Mouse (Mus musculus) large intestine, adult 2 months (tissue): ENCODE measurements around the gene Mast2. TPM values are rescaled to one million over a fixed set of nuclear protein-coding genes. Genes with fewer than 3 reads are reported as not detected.

ENCODE experiments used
- DNase-seq: peaks from one replicate; pipeline ENCODE4 v3.0.0-alpha.2; 2012; ENCODE audit warnings: low read depth, low spot score
- WGBS: fragments of 180-500 bp; shearing (Covaris S2); methylation state at CpG from one replicate; pipeline ENCODE4 v1.1.7; 2018; 5-methylcytosine and 5-hydroxymethylcytosine counted together
- polyA plus RNA-seq: library from polyadenylated mRNA; depleted of rRNA; stranded (reverse); fragments of >200 nt; gene quantifications from 2 replicates; pipeline ENCODE4 v1.2.3, GENCODE M21; 2012; rRNA removed

Mast2 gene
- polyA plus RNA-seq, 1 experiment, result 65.4 TPM

- WGBS, result 91% methylated on average over 6 of the region's 6 CpGs
Measured at GRCm38 (mm10) chr4:116291561-116291960, 172.4 kb downstream of the Mast2 start.

DNA sequence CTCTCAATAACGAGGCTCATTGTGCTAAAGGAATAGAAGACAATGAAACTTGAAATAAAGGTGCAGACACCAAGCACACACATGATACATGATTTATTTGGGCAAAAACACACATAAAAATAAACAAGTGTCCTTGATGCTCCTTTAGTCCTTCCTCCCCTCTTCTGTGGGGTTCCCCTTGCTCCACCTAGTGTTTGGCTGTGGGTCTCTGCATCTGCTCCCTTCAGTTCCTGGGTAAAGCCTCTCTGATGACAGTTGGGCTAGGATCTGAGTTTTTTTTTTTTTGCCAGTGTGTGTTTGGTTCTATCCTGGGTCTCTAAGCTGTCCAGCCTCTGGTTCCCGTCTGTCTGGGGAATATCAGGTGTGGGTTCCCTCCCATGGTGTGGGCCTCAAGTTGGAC is 181.8 kb downstream of the Mast2 start:
- no peak for DNase-seq
- 71% methylated on average over 2 of the region's 2 CpGs for WGBS

More at GRCm38 (mm10) chr4:116291561-116291960, 172.4 kb downstream of the Mast2 start:
- DNase-seq, result no peak

DNA sequence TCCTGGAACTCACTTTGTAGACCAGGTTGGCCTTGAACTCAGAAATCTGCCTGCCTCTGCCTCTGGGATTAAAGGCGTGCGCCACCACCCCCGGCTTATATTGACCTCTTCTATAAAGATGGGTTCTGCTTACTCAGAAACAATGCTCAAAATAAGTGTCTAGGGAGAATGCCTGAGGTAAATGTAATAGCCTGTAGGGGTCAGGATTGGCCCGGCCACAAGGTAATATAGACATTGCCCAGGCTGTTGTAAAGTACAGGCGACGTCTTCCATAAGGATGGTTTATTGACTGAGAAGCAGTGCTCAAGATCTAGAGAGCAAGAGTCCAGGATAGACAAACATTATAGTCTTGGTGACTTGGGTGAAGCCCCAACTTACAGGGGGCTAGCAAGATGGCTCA is 195.8 kb downstream of the Mast2 start:
- no peak for DNase-seq
- WGBS, result 74% methylated on average over 6 of the region's 6 CpGs

Other genes starting within 250 kb of the Mast2 start
- gene Pik3r3, start 242.6 kb downstream of the Mast2 start, polyA plus RNA-seq, result 2.7 and 7.4 TPM in 2 replicates
- 2.0 and 3.0 TPM in 2 replicates for gene Ipp, start 43.4 kb upstream of the Mast2 start, polyA plus RNA-seq
- 5.4 and 5.6 TPM in 2 replicates for gene Tmem69, start 91.8 kb upstream of the Mast2 start, polyA plus RNA-seq
- gene Gpbp1l1, start 93.5 kb upstream of the Mast2 start, polyA plus RNA-seq, result 69.3 and 74.4 TPM in 2 replicates
- gene Ccdc17, start 132.5 kb upstream of the Mast2 start, polyA plus RNA-seq, result 6.1 and 8.2 TPM in 2 replicates
- gene Nasp, start 163.8 kb upstream of the Mast2 start, polyA plus RNA-seq, result 5.4 and 6.0 TPM in 2 replicates
- 937 and 1,000 TPM in 2 replicates for gene Akr1a1, start 187.5 kb upstream of the Mast2 start, polyA plus RNA-seq
- gene Prdx1, start 221.4 kb upstream of the Mast2 start, polyA plus RNA-seq, result 346 and 395 TPM in 2 replicates
- 9.1 and 9.3 TPM in 2 replicates for gene Mmachc, start 244.2 kb upstream of the Mast2 start, polyA plus RNA-seq
- gene Ccdc163, start 244.3 kb upstream of the Mast2 start, polyA plus RNA-seq, result 19.4 and 23.9 TPM in 2 replicates